Mouse (Mus musculus) neural tube, embryonic 12.5 days (tissue): ENCODE measurements around the gene Mustn1. TPM values are rescaled to one million over a fixed set of nuclear protein-coding genes. Genes with fewer than 3 reads are reported as not detected.

Source experiments
- ATAC-seq: fragments of 200-750 bp; cut with Nextera tagmentation; 2 replicates; pipeline ENCODE4 v1.8.0; 2017; ENCODE audit warnings: low read depth, mild to moderate bottlenecking, moderate TSS enrichment, moderate library complexity; ENCODE audit not compliant: low FRiP score
- H3K27ac ChIP-seq: fragments of 300-500 bp; sonication (generic); 2 replicates; pipeline ENCODE4 v1.5.1; 2016
- H3K27me3 ChIP-seq: fragments of 300-500 bp; sonication (generic); replicated peaks from 2 replicates; pipeline ENCODE4 v1.6.1; 2016; ENCODE audit warnings: mild to moderate bottlenecking
- H3K36me3 ChIP-seq: fragments of 300-500 bp; sonication (generic); 2 replicates; pipeline ENCODE4 v1.6.1; 2016; ENCODE audit warnings: mild to moderate bottlenecking
- H3K4me1 ChIP-seq: fragments of 300-500 bp; sonication (generic); 2 replicates; pipeline ENCODE4 v1.6.1; 2016
- H3K4me2 ChIP-seq: fragments of 300-500 bp; sonication (generic); replicated peaks from 2 replicates; pipeline ENCODE4 v1.6.1; 2016; ENCODE audit warnings: mild to moderate bottlenecking
- H3K4me3 ChIP-seq: fragments of 300-500 bp; sonication (generic); 2 replicates; pipeline ENCODE4 v1.5.1; 2016
- H3K9ac ChIP-seq: fragments of 300-500 bp; sonication (generic); 2 replicates; pipeline ENCODE4 v1.6.1; 2016; ENCODE audit warnings: mild to moderate bottlenecking
- H3K9me3 ChIP-seq: fragments of 300-500 bp; sonication (generic); 2 replicates; pipeline ENCODE4 v1.6.1; 2016; ENCODE audit warnings: mild to moderate bottlenecking
- WGBS: fragments of 180-500 bp; shearing (Covaris S2); methylation state at CpG from one replicate; pipeline ENCODE4 v1.1.7; 2016; 5-methylcytosine and 5-hydroxymethylcytosine counted together
- polyA plus RNA-seq: library from polyadenylated mRNA; unstranded; fragments of >200 nt; fragmentation: Nextera tagmentation; extraction: Ambion mirVana; gene quantifications from 2 replicates; pipeline ENCODE4 v1.2.1, GENCODE M21; 2016

Gene Mustn1
- polyA plus RNA-seq, 1 experiment from 2014 or later: 2.5 TPM

DNA sequence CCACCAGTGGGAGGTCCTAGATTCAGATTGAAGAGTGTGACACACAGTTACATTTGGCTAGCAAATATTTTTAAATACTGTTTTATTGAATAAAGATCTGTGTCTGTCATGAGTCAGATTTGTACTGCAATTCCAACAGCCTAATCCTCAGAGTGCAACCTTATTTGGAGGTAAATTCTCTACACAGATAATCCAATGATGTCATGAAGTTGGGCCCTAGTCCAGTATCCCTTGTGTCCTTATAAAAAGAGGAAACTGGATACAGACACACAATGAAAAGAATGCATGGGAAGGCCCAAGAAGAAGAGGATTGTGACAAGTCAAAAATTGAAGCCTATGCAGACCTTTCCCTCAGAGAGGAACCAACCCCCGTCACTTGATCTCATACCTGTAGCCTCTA lies 37.5 kb downstream of the Mustn1 start:
- Histone ChIP-seq H3K4me3 (no peak overlapping the region), H3K4me2 (no peak overlapping the region), H3K36me3 (no peaks in the 10 kb centered on the region), H3K4me1 (no peaks in the 10 kb centered on the region), H3K9me3 (no peaks in the 10 kb centered on the region), H3K27ac (no peak overlapping the region), H3K27me3 (no peaks in the 10 kb centered on the region), H3K9ac (no peak overlapping the region)
- no peak for ATAC-seq
- 82% methylated on average over 1 of the region's 1 CpGs for WGBS

DNA sequence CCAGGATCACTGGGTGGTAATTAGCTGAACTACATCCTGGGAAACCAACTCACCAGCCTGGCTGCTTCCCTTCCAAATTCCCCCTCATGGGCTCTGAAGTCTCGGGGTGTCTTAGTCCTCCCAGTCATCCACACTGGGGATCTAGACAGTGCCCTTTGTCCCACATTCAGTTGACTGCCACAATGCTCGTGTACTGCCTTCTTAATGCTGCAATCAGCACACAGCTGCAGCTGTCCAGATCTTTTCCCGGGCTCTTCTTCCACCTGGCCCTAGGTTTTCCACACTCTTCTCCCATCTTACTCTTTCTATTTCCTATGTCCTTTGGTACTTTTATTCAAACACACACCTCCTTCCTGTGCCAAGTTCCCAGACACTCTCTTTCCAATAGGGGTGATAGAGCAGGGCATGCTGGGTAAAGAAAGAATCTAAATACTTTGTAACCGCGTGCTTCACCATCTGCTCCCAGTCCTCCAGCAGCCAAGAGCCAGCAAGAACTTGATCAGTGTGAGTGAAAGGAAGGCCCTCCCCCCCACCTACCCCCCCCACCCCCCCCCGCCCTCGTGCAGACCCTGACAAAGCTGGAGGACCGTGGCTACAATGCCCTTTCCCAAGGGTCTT lies 43.2 kb downstream of the Mustn1 start:
- no peak overlapping the region for H3K4me2 ChIP-seq

GRCm38 (mm10) chr14:30923375-30924105 lies 44.5 kb downstream of the Mustn1 start, which contains the start of gene Itih3:
Gene Itih3 (minus strand): TSS chr14:30923760.
- no peak within 1 kb of the TSS for H3K4me2 ChIP-seq
- no peaks in the 10 kb centered on the region for H3K4me1 ChIP-seq
- H3K9ac ChIP-seq: no peak within 1 kb of the TSS
- no peak within 1 kb of the TSS for H3K27ac ChIP-seq
- H3K9me3 ChIP-seq: no peaks in the 10 kb centered on the region
- no peaks in the 10 kb centered on the region for H3K36me3 ChIP-seq
- no peak for ATAC-seq
- 76% methylated on average over 6 of the region's 6 CpGs for WGBS
- H3K27me3 ChIP-seq: no peaks in the 10 kb centered on the region
- no peak within 1 kb of the TSS for H3K4me3 ChIP-seq

More for the DNA sequence above, 43.2 kb downstream of the Mustn1 start:
- Histone ChIP-seq H3K4me3 (no peak overlapping the region), H3K9ac (no peak overlapping the region), H3K36me3 (no peaks in the 10 kb centered on the region), H3K9me3 (no peaks in the 10 kb centered on the region), H3K27me3 (no peaks in the 10 kb centered on the region), H3K27ac (no peak overlapping the region), H3K4me1 (no peaks in the 10 kb centered on the region)
- WGBS: 69% methylated on average over 8 of the region's 8 CpGs
- ATAC-seq: no peak

- WGBS: 89% methylated on average over 3 of the region's 3 CpGs
- Histone ChIP-seq H3K27me3 (no peaks in the 10 kb centered on the region), H3K36me3 (no peaks in the 10 kb centered on the region), H3K27ac (no peak overlapping the region), H3K4me1 (no peaks in the 10 kb centered on the region), H3K4me3 (no peak overlapping the region), H3K9ac (no peak overlapping the region), H3K9me3 (no peaks in the 10 kb centered on the region), H3K4me2 (no peak overlapping the region)
- no peak for ATAC-seq
Observed at GRCm38 (mm10) chr14:30925492-30925891, 46.5 kb downstream of the Mustn1 start.

GRCm38 (mm10) chr14:30930386-30930785 lies 51.4 kb downstream of the Mustn1 start:
- Histone ChIP-seq H3K4me1 (no peaks in the 10 kb centered on the region), H3K4me3 (no peak overlapping the region), H3K36me3 (no peaks in the 10 kb centered on the region), H3K27ac (no peak overlapping the region), H3K9ac (no peak overlapping the region), H3K27me3 (no peaks in the 10 kb centered on the region), H3K9me3 (no peaks in the 10 kb centered on the region), H3K4me2 (no peak overlapping the region)
- ATAC-seq: no peak
- 91% methylated on average over 4 of the region's 4 CpGs for WGBS

Other genes starting within 250 kb of the Mustn1 start
- 12.0 and 13.5 TPM in 2 replicates for gene Rft1, start 224.8 kb upstream of the Mustn1 start, polyA plus RNA-seq
- gene Sfmbt1, start 164.4 kb upstream of the Mustn1 start, polyA plus RNA-seq: 17.7 and 18.3 TPM in 2 replicates
- 25.3 and 25.5 TPM in 2 replicates for gene Tmem110, start 53.6 kb upstream of the Mustn1 start, polyA plus RNA-seq
- gene Itih4, start 7.3 kb downstream of the Mustn1 start, polyA plus RNA-seq: not detected in 2 replicates
- 0.09 and 0.24 TPM in 2 replicates for gene Itih3, start 44.6 kb downstream of the Mustn1 start, polyA plus RNA-seq
- 0.06 TPM in 1 of 2 replicates, not detected in the other for gene Itih1, start 64.1 kb downstream of the Mustn1 start, polyA plus RNA-seq
- gene Nek4, start 72.2 kb downstream of the Mustn1 start, polyA plus RNA-seq: 17.7 and 19.3 TPM in 2 replicates
- gene Glt8d1, start 122.2 kb downstream of the Mustn1 start, polyA plus RNA-seq: 59.0 and 65.4 TPM in 2 replicates
- gene Spcs1, start 122.5 kb downstream of the Mustn1 start, polyA plus RNA-seq: 299 and 309 TPM in 2 replicates
- gene Pbrm1, start 139.9 kb downstream of the Mustn1 start, polyA plus RNA-seq: 179 and 184 TPM in 2 replicates
- gene Gnl3, start 140.0 kb downstream of the Mustn1 start, polyA plus RNA-seq: 68.0 and 79.4 TPM in 2 replicates
- gene Smim4, start 249.8 kb downstream of the Mustn1 start, polyA plus RNA-seq: 79.5 and 80.5 TPM in 2 replicates